Mouse (Mus musculus): ENCODE measurements at regions not wholly inside any gene's neighbourhood (a gene's known extent, or its start where the extent isn't known, plus 50 kb on each side); places are given as distances from the start of the nearest gene placed in this dataset.

DNA sequence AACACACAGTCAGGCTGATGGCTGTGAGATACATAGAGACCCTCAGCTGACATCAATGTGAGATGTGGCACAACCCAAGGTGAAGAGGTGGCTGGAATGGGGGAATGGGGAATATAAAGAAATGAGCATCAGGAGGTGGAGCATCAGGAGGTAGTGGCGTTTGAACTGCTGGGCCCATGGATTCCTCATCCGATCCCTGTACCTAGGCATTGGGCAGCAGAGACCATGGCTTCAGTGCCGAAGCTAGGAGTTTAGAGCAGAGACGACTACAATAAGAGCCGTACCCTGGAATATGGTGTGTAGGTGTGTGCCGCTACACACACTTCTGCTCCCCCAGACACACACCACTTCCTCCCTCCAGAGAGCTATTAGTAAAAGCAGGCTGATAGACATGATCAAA, 82.9 kb upstream of the Mrps22 start:
- H3K9me3 ChIP-seq = no peaks in the 10 kb centered on the region
- H3K27me3 ChIP-seq = no peaks in the 10 kb centered on the region
- H3K4me3 ChIP-seq (replicated peaks) = no peak overlapping the region
- no peak overlapping the region for H3K9ac ChIP-seq (replicated peaks)
- H3K27ac ChIP-seq = no peak overlapping the region
- no peaks in the 10 kb centered on the region for H3K4me1 ChIP-seq (replicated peaks)
- ATAC-seq = no peak
- no peak overlapping the region for H3K4me2 ChIP-seq (replicated peaks)
- no peaks in the 10 kb centered on the region for H3K36me3 ChIP-seq
- 93% methylated on average over 6 of the region's 6 CpGs for WGBS

DNA sequence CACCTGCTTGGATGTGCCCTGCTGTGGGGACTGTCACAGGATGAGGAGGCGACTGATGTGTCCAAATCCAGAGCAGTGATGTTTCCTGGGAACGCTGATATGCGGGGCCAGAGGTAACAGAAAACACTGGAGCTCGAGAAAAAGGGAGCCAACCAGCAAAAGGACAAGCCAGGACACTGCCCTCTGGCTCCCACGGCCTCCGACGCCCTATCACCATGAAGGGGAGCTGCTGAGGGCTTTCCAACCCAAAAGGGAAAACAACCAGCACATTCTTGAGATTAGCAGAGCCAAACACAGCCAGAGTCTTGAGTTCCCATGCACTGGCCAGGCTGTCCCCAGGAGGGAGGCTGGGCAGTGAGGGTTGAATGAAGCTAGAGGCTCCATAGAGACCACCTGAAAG, 74.2 kb upstream of the Mrps22 start:
- Histone ChIP-seq H3K27me3 (no peaks in the 10 kb centered on the region), H3K4me3 (replicated peaks) (no peak overlapping the region), H3K4me2 (replicated peaks) (no peak overlapping the region), H3K36me3 (no peaks in the 10 kb centered on the region), H3K9me3 (no peaks in the 10 kb centered on the region), H3K4me1 (replicated peaks) (no peaks in the 10 kb centered on the region), H3K9ac (replicated peaks) (no peak overlapping the region), H3K27ac (no peak overlapping the region)
- no peak for ATAC-seq
- WGBS = 92% methylated on average over 7 of the region's 7 CpGs

GRCm38 (mm10) chr9:98673461-98674114, 72.1 kb upstream of the Mrps22 start:
- Histone ChIP-seq H3K9me3 (no peaks in the 10 kb centered on the region), H3K4me1 (replicated peaks) (no peaks in the 10 kb centered on the region), H3K4me2 (replicated peaks) (no peak overlapping the region), H3K27me3 (no peaks in the 10 kb centered on the region), H3K9ac (replicated peaks) (no peak overlapping the region), H3K4me3 (replicated peaks) (no peak overlapping the region), H3K27ac (no peak overlapping the region), H3K36me3 (no peaks in the 10 kb centered on the region)
- WGBS = 85% methylated on average over 13 of the region's 13 CpGs
- no peak for ATAC-seq

- no peaks in the 10 kb centered on the region for H3K9me3 ChIP-seq
- no peak overlapping the region for H3K9ac ChIP-seq (replicated peaks)
- H3K4me1 ChIP-seq (replicated peaks) = no peaks in the 10 kb centered on the region
- no peaks in the 10 kb centered on the region for H3K36me3 ChIP-seq
- H3K27me3 ChIP-seq = no peaks in the 10 kb centered on the region
- 52% methylated on average over 9 of the region's 9 CpGs for WGBS
- H3K4me3 ChIP-seq (replicated peaks) = no peak overlapping the region
- H3K27ac ChIP-seq = no peak overlapping the region
- ATAC-seq = no peak
- H3K4me2 ChIP-seq (replicated peaks) = no peak overlapping the region
These were observed 70.9 kb upstream of the Mrps22 start for GRCm38 (mm10) chr9:98672361-98672760.

DNA sequence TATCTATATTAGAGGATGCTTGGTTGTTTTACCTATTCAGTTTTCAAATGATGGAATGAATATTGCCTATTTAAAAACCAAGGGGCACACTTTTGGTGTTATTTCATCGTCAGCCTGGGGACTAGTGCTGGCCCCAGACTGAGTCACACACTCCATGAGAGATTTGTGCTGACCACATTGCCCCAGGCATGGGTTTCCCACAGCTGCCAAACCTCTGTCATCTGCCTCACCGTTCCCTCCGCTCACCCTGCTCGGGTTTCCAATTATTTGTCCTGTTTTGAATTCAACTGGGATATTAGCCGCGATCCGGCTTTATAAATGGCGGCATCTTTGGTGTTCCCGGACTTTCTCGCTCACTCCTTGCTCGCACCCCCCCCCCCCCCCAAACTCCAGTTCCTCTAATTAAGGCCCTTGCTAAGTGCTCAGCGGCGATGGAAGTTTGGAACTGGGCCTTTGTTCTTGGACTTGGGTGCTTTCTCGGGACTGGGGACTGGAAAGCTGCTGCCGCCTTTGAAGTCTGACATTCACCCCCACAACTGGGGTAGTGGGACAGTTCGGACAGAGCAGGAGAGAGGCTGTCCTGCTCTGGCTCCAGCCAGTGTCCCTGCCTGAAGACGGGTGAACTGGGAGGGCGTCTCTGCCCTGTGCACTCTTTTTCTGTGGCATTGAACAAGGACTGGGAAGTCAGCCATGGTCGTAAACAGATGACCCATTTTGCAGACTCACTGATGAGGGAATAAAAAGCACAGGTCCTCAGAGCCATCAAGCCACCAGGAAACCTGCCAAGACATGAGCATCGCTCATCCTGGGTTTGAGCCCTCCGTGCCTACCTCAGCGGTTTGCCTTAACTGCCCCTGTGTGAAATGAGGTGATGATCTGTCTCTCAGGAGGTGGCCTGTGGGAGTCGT, 67.2 kb upstream of the Mrps22 start:
- Histone ChIP-seq H3K27me3 (no peaks in the 10 kb centered on the region), H3K9me3 (no peaks in the 10 kb centered on the region), H3K4me2 (replicated peaks) (no peak overlapping the region), H3K27ac (no peak overlapping the region), H3K9ac (replicated peaks) (no peak overlapping the region), H3K36me3 (no peaks in the 10 kb centered on the region), H3K4me1 (replicated peaks) (no peaks in the 10 kb centered on the region), H3K4me3 (replicated peaks) (no peak overlapping the region)
- WGBS = 69% methylated on average over 23 of the region's 23 CpGs
- ATAC-seq = no peak

DNA sequence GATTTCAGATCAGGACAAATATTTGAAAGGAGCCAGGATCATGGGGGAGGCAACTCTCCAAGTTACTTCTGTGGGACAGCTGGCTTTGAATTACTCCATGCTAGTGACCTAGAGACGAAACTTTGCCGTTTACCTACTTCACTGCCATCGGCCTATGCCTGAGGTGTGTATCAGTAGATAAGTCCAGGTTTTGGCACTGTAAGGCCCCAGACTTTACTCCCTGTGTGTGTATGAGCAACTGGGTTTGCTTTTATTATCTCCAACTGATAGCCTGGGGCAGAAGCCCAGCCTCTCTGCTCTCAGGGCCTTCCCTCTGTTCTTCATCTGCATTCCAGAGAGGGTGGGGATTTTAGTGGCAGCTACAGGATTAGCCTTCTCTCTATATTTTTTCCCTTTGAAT, 65.6 kb upstream of the Mrps22 start:
- no peak overlapping the region for H3K27ac ChIP-seq
- WGBS = 93% methylated on average over 3 of the region's 3 CpGs

DNA sequence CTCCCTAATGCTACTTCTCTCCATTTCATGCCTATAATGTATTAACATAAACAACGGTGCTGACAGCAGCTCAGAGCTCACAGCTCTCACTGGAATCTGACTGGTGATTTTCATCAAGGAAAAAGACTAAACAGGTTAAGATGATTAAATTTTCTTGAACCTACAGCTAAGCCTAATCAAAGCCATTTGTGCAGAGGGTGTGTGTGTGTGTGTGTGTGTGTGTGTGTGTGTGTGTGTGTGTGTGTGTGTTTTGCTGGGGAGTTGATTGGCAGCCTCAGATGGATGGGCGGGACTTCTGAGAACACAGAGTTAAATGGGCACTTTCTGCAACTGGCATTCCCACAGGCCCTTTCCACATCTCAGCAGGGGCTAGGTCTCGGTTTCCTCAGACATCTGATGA, 61.6 kb upstream of the Mrps22 start:
- 69% methylated on average over 3 of the region's 3 CpGs for WGBS
- no peaks in the 10 kb centered on the region for H3K27me3 ChIP-seq
- no peak overlapping the region for H3K4me3 ChIP-seq (replicated peaks)

More for the DNA sequence above, 65.6 kb upstream of the Mrps22 start:
- H3K4me2 ChIP-seq (replicated peaks) = no peak overlapping the region
- H3K4me3 ChIP-seq (replicated peaks) = no peak overlapping the region
- ATAC-seq = no peak
- no peak overlapping the region for H3K9ac ChIP-seq (replicated peaks)
- no peaks in the 10 kb centered on the region for H3K27me3 ChIP-seq
- no peaks in the 10 kb centered on the region for H3K4me1 ChIP-seq (replicated peaks)
- H3K9me3 ChIP-seq = no peaks in the 10 kb centered on the region
- no peaks in the 10 kb centered on the region for H3K36me3 ChIP-seq

GRCm38 (mm10) chr9:98651681-98652080, 50.2 kb upstream of the Mrps22 start:
- no peak for ATAC-seq
- Histone ChIP-seq H3K36me3 (no peaks in the 10 kb centered on the region), H3K4me3 (replicated peaks) (no peak overlapping the region), H3K9me3 (no peaks in the 10 kb centered on the region), H3K4me2 (replicated peaks) (no peak overlapping the region), H3K27me3 (no peaks in the 10 kb centered on the region), H3K9ac (replicated peaks) (no peak overlapping the region), H3K4me1 (replicated peaks) (no peaks in the 10 kb centered on the region), H3K27ac (no peak overlapping the region)
- 82% methylated on average over 2 of the region's 2 CpGs for WGBS

More for the DNA sequence above, 61.6 kb upstream of the Mrps22 start:
- Histone ChIP-seq H3K4me1 (replicated peaks) (no peaks in the 10 kb centered on the region), H3K9me3 (no peaks in the 10 kb centered on the region), H3K27ac (no peak overlapping the region), H3K4me2 (replicated peaks) (no peak overlapping the region), H3K36me3 (no peaks in the 10 kb centered on the region), H3K9ac (replicated peaks) (no peak overlapping the region)
- no peak for ATAC-seq
